26 mouse cellular contexts compared by ENCODE assay signal in the genomic region with DNA sequence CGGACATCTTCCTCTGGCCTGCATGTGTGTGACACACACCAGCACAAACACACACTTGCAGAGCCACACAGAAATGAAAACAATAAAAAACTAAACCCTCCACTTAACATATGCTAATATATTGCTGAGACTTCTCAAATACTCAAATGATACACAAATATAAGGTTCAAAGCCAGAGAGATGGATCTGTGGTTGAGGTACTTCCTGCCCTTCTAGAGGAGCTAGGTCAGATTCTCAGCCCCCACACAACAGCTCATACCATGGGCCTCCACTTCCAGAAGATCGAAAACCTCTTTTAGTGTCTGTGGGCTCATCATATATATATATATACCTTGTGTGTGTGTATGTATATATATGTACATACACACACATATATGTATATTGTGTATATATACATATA. TPM values are rescaled to one million over a fixed set of nuclear protein-coding genes. Genes with fewer than 3 reads are reported as not detected.
DNase-seq lines count a peak whose midpoint lies in the region; ATAC-seq lines count a peak whose summit lies in the region.
"Had no signal": no experiment of that assay in that cellular context is flagged by ENCODE, and none has a peak within 500 bp of the region (broad histone marks: within the 10 kb centered on the region; RNA-seq: fewer than 3 reads in every experiment).

No protein-coding gene starts in this region.

- no peaks in the 10 kb centered on the region for H3K9me3 ChIP-seq in intestine, embryonic 15.5 days
- H3K9me3 ChIP-seq: embryonic facial prominence, embryonic 10.5 days; embryonic facial prominence, embryonic 12.5 days; forebrain, embryonic 13.5 days; forebrain, embryonic 15.5 days; G1E had no signal

- no peaks in the 10 kb centered on the region for H3K4me1 ChIP-seq in intestine, embryonic 15.5 days (replicated peaks)
- H3K4me1 ChIP-seq: embryonic facial prominence, embryonic 10.5 days; embryonic facial prominence, embryonic 12.5 days; forebrain, embryonic 13.5 days; forebrain, embryonic 15.5 days had no signal

- no peaks in the 10 kb centered on the region for H3K27me3 ChIP-seq in intestine, embryonic 15.5 days (replicated peaks)
- H3K27me3 ChIP-seq: CH12.LX; embryonic facial prominence, embryonic 12.5 days; forebrain, embryonic 13.5 days; forebrain, embryonic 15.5 days had no signal

- 90% methylated on average over 2 of the region's 2 CpGs for WGBS in intestine, embryonic 15.5 days

- H3K27ac ChIP-seq in intestine, embryonic 15.5 days, result no peak overlapping the region
- H3K27ac ChIP-seq: embryonic facial prominence, embryonic 10.5 days; embryonic facial prominence, embryonic 12.5 days; forebrain, embryonic 13.5 days; forebrain, embryonic 15.5 days had no signal

- H3K36me3 ChIP-seq in intestine, embryonic 15.5 days, result no peaks in the 10 kb centered on the region
- H3K36me3 ChIP-seq: embryonic facial prominence, embryonic 10.5 days; embryonic facial prominence, embryonic 12.5 days; forebrain, embryonic 15.5 days; G1E had no signal

- ATAC-seq in activated CD4-positive, CD25-positive, alpha-beta regulatory T cell, adult 4 months, result peak; percentile 68
- ATAC-seq in inflammation-experienced regulatory T-cells, adult 6 months, result peak; percentile 90
- ATAC-seq in intestine, embryonic 15.5 days, result no peak
- ATAC-seq: forebrain, embryonic 13.5 days; forebrain, embryonic 15.5 days; forebrain, postnatal 0 days had no signal

- no peak overlapping the region for H3K4me2 ChIP-seq in intestine, embryonic 15.5 days (replicated peaks)
- H3K4me2 ChIP-seq: embryonic facial prominence, embryonic 12.5 days; forebrain, embryonic 13.5 days; forebrain, embryonic 15.5 days had no signal

- DNase-seq in heart, adult 11 months, result peak; percentile 46
- DNase-seq in heart, adult 8-10 months (ENCODE audit: low spot score), result no peak
- no peak for DNase-seq in layer of hippocampus, adult 18-20 months (ENCODE audit: low spot score in 2 of 2)
- DNase-seq: adrenal gland, adult 8-10 months; adrenal gland, postnatal 14 days; adrenal gland, postnatal 36 days; B cell, adult 2 months; cerebellum, adult 11-12 months; cerebellum, adult 2 months; cerebellum, adult 9-10 months; cerebellum, postnatal 10 days; cerebellum, postnatal 25 days; forebrain, postnatal 0 days had no signal

- no peak overlapping the region for H3K9ac ChIP-seq in intestine, embryonic 15.5 days
- H3K9ac ChIP-seq: embryonic facial prominence, embryonic 12.5 days; forebrain, embryonic 13.5 days; forebrain, embryonic 15.5 days; forebrain, postnatal 0 days had no signal

- H3K4me3 ChIP-seq in intestine, embryonic 15.5 days (replicated peaks), result no peak overlapping the region
- H3K4me3 ChIP-seq: embryonic facial prominence, embryonic 10.5 days; embryonic facial prominence, embryonic 12.5 days; forebrain, embryonic 13.5 days; forebrain, embryonic 15.5 days had no signal

RNA-seq across cellular contexts. Expression of a gene that starts 5.4 kb away (rescaled TPM):
- under 1 TPM in 1 of 4 experiments, not detected in 3; 0.17 TPM for total RNA-seq in heart, adult 8-10 months (2022)
- not detected for polyA plus RNA-seq in activated CD4-positive, CD25-positive, alpha-beta regulatory T cell, adult 4 months (2017; shearing (Covaris generic))
- under 1 TPM in 1 of 3 experiments, not detected in 2; 0.21 TPM for polyA plus RNA-seq in inflammation-experienced regulatory T-cells, adult 6 months (2017; shearing (Covaris generic))
- total RNA-seq in layer of hippocampus, adult 18-20 months (2021), result not detected
- not detected in 2 replicates for polyA plus RNA-seq in intestine, embryonic 15.5 days (2015; fragmentation: Nextera tagmentation; extraction: Ambion mirVana)
- total RNA-seq: adrenal gland, adult 18-20 months; adrenal gland, adult 8-10 months; adrenal gland, postnatal 14 days; adrenal gland, postnatal 36 days; CH12.LX; forebrain, postnatal 0 days had no signal
- polyA plus RNA-seq: cerebellum, adult 2 months; cortical plate, adult 2 months; embryonic facial prominence, embryonic 10.5 days; embryonic facial prominence, embryonic 12.5 days; embryonic facial prominence, embryonic 14.5 days; forebrain, embryonic 11.5 days; forebrain, embryonic 13.5 days; forebrain, embryonic 15.5 days; G1E had no signal

RNA-seq across cellular contexts. Expression of a gene that starts 42.0 kb away (rescaled TPM):
- total RNA-seq in heart, adult 8-10 months (2022), result not detected
- polyA plus RNA-seq in activated CD4-positive, CD25-positive, alpha-beta regulatory T cell, adult 4 months (2017; shearing (Covaris generic)), result 1 to 10 TPM in 1 of 2 experiments, not detected in 1; 1.7 TPM
- 1 to 10 TPM; 1.2 to 1.8 (median 1.4) TPM for polyA plus RNA-seq in inflammation-experienced regulatory T-cells, adult 6 months (2017; shearing (Covaris generic))
- not detected for total RNA-seq in layer of hippocampus, adult 18-20 months (2021)
- not detected in 2 replicates for polyA plus RNA-seq in intestine, embryonic 15.5 days (2015; fragmentation: Nextera tagmentation; extraction: Ambion mirVana)
- total RNA-seq: adrenal gland, adult 18-20 months; adrenal gland, adult 8-10 months; adrenal gland, postnatal 14 days; adrenal gland, postnatal 36 days; CH12.LX; forebrain, postnatal 0 days; G1E had no signal
- polyA plus RNA-seq: cerebellum, adult 2 months; cortical plate, adult 2 months; embryonic facial prominence, embryonic 10.5 days; embryonic facial prominence, embryonic 12.5 days; embryonic facial prominence, embryonic 14.5 days; forebrain, embryonic 11.5 days; forebrain, embryonic 13.5 days; forebrain, embryonic 15.5 days; forebrain, postnatal 0 days; G1E had no signal
